Mouse (Mus musculus) C2C12 (cell line): ENCODE data around the gene Slitrk4.

Experiments
- CEBPB ChIP-seq: IDR thresholded peaks from one replicate; pipeline ENCODE4 v1.6.1; 2011; ENCODE audit warnings: low read depth, mild to moderate bottlenecking, control low read depth, moderate library complexity
- CTCF ChIP-seq: IDR thresholded peaks from one replicate; pipeline ENCODE4 v1.5.1; 2011; ENCODE audit not compliant: control insufficient read depth, insufficient read depth, insufficient read length
- MAX ChIP-seq: IDR thresholded peaks from one replicate; pipeline ENCODE4 v1.6.1; 2011; ENCODE audit warnings: mild to moderate bottlenecking, control low read depth
- USF1 ChIP-seq: IDR thresholded peaks from one replicate; pipeline ENCODE4 v1.6.1; 2011; ENCODE audit warnings: low read depth, mild to moderate bottlenecking, control low read depth, moderate library complexity

DNA sequence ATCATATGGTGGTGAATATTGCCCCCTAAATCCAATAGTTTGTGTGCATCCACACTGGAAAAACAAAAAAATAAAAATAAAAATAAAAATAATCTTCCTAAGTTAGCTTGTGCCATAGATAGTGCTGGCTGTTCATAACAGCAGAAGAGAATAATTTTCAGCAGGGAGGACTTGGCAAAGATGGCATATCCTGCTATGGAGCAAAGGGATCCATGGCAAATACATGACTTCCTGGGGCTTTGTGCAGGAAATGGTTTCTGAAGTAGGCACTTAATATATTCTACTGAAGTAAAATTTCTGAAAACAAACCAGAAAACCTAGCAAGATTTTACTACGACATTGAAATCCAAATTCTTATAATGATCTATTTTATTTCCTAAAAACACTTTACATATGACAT is 13.3 kb downstream of the Slitrk4 start:
- no peak for TF ChIP-seq CTCF
- TF ChIP-seq MAX: no peak
- TF ChIP-seq CEBPB: no peak
- TF ChIP-seq USF1: no peak
